Mouse (Mus musculus): ENCODE measurements around the gene Rtbdn. TPM values are rescaled to one million over a fixed set of nuclear protein-coding genes. Genes with fewer than 3 reads are reported as not detected.

The Rtbdn gene
- total RNA-seq, 4 experiments from 2014 or later, result not detected

- DNase-seq (ENCODE audit: low spot score in 2 of 2), result no peak
Observed at GRCm38 (mm10) chr8:84956768-84957167, 10.0 kb downstream of the Rtbdn start.

DNA sequence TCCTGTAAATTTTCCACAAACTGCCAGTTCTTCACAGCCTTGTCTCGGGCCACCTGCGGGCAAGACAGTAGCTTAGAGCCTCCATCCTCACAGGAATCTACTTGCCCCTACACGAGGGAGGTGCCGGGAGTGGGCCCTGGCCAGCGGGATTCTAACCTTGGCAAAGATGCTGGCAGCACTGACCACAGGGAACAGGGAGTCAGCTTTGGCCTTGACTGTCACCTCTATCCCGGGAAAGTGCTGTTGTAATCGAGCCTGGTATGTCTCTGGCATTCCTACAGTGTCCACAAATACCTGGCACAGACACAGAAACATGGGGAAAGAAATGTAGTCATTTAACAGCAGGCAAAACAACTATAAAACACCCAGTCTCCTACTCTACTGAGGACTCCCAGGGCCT lies 13.0 kb downstream of the Rtbdn start:
- DNase-seq (ENCODE audit: low spot score in 2 of 2), result no peak

DNA sequence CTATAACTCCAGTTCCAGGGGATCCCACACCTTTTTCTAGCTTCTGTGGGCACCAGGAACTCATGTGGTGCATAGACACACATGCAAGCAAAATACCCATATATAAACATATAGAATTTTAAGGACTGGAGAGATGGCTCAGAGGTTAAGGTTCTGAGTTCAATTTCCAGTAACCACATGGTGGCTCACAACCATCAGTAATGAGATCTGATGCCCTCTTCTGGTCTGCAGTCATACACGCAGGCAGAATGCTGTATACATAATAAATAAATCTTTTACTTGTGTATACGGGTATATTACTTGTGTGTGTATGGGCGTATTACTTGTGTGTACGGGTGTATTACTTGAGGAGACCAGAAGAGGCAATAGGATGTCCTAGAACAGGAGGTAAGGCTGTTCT lies 17.2 kb downstream of the Rtbdn start:
- no peak for DNase-seq (ENCODE audit: low spot score in 2 of 2)

DNA sequence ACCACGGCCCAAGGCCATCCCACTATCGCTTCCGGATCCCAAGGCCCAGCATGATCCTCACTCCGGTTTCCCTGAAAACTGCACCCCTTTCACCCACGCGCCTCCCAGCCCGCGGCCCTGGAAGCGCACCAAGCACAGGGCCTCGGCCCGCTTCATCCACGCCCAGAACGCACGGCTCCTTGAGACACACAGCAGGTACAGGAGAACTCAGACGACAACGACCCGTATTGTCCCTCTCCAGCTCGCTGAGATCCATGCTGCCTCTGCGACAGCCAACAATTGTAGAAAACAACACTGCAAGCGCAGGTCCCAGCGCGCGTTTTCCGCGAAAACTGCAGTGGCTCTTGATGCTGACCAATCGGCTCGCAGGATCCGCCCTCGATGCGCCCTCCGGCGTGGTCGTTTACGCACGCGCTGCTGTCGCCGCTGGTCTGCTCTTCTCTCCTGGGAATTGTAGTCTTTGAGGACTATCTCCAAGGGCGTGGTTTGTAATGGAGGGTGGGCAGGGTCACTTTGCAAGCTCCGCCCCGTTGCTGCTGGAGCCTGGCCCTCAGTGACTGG lies 19.0 kb downstream of the Rtbdn start:
- DNase-seq (ENCODE audit: low spot score in 2 of 2), result peak; percentile 89 to 93

GRCm38 (mm10) chr8:84966603-84967002 lies 19.8 kb downstream of the Rtbdn start:
- no peak for DNase-seq (ENCODE audit: low spot score in 2 of 2)

GRCm38 (mm10) chr8:84967532-84968304 lies 20.9 kb downstream of the Rtbdn start:
- DNase-seq (ENCODE audit: low spot score in 2 of 2), result no peak

- no peak for DNase-seq (ENCODE audit: low spot score in 2 of 2)
Observed at GRCm38 (mm10) chr8:84968650-84969049, 21.9 kb downstream of the Rtbdn start.

GRCm38 (mm10) chr8:84969241-84970134 lies 22.7 kb downstream of the Rtbdn start, which contains the start of the genes Gm49661, Prdx2 and Rnaseh2a:
Gene Gm49661 (minus strand): TSS chr8:84969433.
Gene Prdx2 (plus strand): TSS chr8:84969587.
Gene Rnaseh2a (minus strand): TSS chr8:84969767.
- peak in 1 of 2 experiments; percentile 53 for DNase-seq (ENCODE audit: low spot score in 2 of 2)

DNA sequence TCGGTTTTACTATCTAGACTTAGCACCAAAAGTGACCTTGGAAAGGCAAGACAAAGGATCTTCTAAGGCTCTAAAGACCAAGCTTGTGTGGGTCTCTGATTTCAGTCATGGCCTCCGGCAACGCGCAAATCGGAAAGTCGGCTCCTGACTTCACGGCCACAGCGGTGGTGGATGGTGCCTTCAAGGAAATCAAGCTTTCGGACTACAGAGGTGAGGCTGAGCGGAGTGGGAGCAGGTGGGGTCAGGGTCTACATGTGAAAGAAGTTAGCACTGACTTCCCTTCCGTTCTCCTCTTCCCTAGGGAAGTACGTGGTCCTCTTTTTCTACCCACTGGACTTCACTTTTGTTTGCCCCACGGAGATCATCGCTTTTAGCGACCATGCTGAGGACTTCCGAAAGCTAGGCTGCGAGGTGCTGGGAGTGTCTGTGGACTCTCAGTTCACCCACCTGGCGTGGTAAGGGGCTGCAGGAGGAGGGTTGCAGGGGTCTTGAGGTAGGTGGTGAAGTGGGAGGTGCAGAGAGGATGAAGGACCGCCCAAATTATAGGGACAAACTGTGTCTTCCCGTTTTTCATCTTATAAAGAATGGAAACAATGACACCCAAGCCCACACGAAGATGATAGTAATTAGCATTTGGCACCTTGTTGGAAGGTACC lies 23.5 kb downstream of the Rtbdn start:
- DNase-seq (ENCODE audit: low spot score in 2 of 2), result no peak

GRCm38 (mm10) chr8:84970913-84971312 lies 24.1 kb downstream of the Rtbdn start:
- DNase-seq (ENCODE audit: low spot score in 2 of 2), result no peak

DNA sequence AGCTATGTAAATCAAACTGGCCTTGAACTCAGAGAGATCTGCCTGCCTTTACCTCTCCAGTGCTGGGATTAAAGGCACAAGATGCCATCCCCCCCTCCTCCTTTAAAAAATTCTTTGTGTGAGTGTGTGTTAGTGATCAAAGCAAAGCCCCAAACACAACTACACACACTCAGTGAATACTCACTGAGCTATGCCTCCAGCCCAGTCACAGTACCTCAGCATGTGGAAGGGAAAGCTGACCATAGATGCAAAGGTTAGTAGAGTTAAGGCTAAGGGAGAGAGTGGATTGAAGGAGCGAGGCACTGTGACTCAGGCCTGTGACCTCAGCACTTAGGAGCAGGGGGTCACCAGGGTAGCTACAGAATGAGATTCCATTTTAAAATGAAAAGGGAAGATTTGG lies 26.3 kb downstream of the Rtbdn start:
- DNase-seq (ENCODE audit: low spot score in 2 of 2), result no peak

- DNase-seq (ENCODE audit: low spot score in 2 of 2), result no peak
Observed at GRCm38 (mm10) chr8:84973803-84974542, 27.2 kb downstream of the Rtbdn start.

GRCm38 (mm10) chr8:84974543-84975142 lies 27.9 kb downstream of the Rtbdn start:
- no peak for DNase-seq (ENCODE audit: low spot score in 2 of 2)

DNA sequence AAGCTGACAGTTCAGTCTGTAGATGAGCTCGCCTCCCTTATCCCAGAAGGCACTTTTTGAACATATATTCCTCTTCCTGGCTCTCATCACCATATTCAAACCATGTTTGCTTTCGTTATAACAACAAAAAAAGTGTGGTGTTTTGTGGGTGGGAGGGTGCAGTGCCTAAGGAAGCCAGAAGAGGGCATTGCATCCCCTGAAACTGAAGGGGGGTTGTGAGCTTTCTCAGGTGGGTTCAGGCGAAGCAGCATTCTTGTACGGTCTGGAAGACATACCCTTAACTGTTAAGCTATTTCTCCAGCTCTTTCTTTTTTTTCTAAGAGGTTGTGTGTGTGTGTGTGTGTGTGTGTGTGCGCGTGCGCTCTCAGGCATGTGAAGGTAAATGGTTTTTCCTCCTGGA lies 28.6 kb downstream of the Rtbdn start:
- peak in 1 of 2 experiments; percentile 44 for DNase-seq (ENCODE audit: low spot score in 2 of 2)

DNA sequence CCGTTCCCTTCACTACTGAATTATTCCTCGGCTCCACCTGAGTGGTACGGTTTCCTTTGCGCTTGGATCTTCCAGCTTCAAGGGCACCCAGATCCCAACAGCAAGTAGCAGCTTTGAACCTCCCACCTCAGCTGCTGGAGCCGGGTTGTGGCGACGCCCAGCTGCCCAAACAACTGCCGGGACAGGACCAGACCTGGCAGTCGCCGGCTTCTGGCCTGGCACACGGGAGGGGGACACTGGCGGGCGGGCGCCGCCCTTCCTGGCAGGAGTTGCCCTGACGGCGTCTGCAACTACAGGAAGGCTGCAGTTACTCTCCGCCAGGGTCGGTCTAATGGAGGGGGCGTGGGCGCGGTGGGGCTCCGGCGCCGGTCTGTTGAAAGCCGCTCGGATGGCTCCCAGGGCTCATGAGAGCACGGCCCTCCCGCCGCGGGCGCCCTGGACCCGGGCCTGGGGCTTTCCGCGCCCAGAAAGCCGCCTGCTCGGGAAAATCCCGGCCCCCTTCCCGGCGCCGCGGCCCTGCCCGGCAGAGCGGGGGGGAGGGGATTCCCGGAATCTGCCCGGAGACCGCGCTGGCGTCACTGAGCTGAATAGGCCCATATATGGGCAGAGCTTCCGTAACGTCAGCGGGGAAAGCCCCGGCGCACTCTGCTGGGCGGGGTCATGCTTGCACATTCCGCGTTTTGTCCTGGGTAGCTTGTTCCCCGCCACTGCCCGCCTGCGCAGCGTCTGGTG lies 29.4 kb downstream of the Rtbdn start:
- peak; percentile 93 to 94 for DNase-seq (ENCODE audit: low spot score in 2 of 2)

- no peak for DNase-seq (ENCODE audit: low spot score in 2 of 2)
Observed at GRCm38 (mm10) chr8:84976763-84977434, 30.1 kb downstream of the Rtbdn start.

- DNase-seq (ENCODE audit: low spot score in 2 of 2), result peak in 1 of 2 experiments; percentile 53
Observed at GRCm38 (mm10) chr8:84977435-84978247, 30.9 kb downstream of the Rtbdn start.
